Mouse (Mus musculus) liver, embryonic 14.5 days (tissue): Measurements from ENCODE around the gene Yipf6.

Experiments
- CTCF ChIP-seq: IDR thresholded peaks from 2 replicates; pipeline ENCODE4 v1.5.1; 2016; ENCODE audit warnings: antibody characterized with exemption, low read depth, control low read depth
- EP300 ChIP-seq: IDR thresholded peaks from 2 replicates; pipeline ENCODE4 v1.6.1; 2016; ENCODE audit warnings: antibody characterized with exemption, low read depth

DNA sequence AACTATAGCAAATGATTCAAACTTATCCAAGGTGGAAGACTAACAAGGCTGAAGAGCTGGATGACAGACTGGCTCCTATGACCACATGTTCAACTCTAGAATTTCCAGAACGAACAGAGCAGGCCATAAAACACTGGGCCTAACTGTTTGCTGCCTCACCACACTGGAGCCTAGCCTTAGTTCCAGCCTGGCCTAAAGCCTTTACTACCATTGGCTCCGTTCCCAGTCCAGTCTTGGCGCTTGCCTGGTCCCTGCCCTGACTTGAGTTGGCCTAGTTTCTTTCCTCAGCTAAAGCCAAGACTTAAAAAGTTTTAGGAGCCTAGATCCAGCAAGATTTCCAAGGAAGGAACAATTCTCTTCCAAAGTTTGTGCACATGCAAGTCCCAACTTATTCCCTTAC, 37.8 kb upstream of the Yipf6 start:
- no peak for TF ChIP-seq CTCF
- no peak for TF ChIP-seq EP300
